Mouse (Mus musculus) hindbrain, embryonic 11.5 days (tissue): Measurements from ENCODE around the gene Spata7. TPM values are rescaled to one million over a fixed set of nuclear protein-coding genes. Genes with fewer than 3 reads are reported as not detected.

ENCODE experiments used
- ATAC-seq: fragments of 200-750 bp; cut with Nextera tagmentation; 2 replicates; pipeline ENCODE4 v1.8.0; 2017; ENCODE audit warnings: mild to moderate bottlenecking, moderate TSS enrichment, moderate library complexity; ENCODE audit not compliant: low FRiP score
- DNase-seq: peaks from one replicate; pipeline ENCODE4 v3.0.0-alpha.2; 2015; ENCODE audit warnings: low spot score
- H3K27ac ChIP-seq: fragments of 300-500 bp; sonication (generic); 2 replicates; pipeline ENCODE4 v1.5.1; 2014; ENCODE audit warnings: mild to moderate bottlenecking, low read depth, low read length
- H3K27me3 ChIP-seq: fragments of 300-500 bp; sonication (generic); 2 replicates; pipeline ENCODE4 v1.6.1; 2014; ENCODE audit warnings: mild to moderate bottlenecking, low read length, moderate library complexity, mixed read lengths; ENCODE audit not compliant: control insufficient read depth, insufficient read depth
- H3K36me3 ChIP-seq: fragments of 300-500 bp; sonication (generic); 2 replicates; pipeline ENCODE4 v1.6.1; 2014; ENCODE audit warnings: mild to moderate bottlenecking, low read length, moderate library complexity, mixed read lengths; ENCODE audit not compliant: control insufficient read depth, insufficient read depth
- H3K4me1 ChIP-seq: fragments of 300-500 bp; sonication (generic); replicated peaks from 2 replicates; pipeline ENCODE4 v1.6.1; 2014; ENCODE audit warnings: low read length, mixed read lengths; ENCODE audit not compliant: control insufficient read depth, insufficient read depth
- H3K4me2 ChIP-seq: fragments of 300-500 bp; sonication (generic); replicated peaks from 2 replicates; pipeline ENCODE4 v1.6.1; 2014; ENCODE audit warnings: mild to moderate bottlenecking, low read depth, low read length
- H3K4me3 ChIP-seq: fragments of 300-500 bp; sonication (generic); 2 replicates; pipeline ENCODE4 v1.5.1; 2014; ENCODE audit warnings: low read depth, low read length
- H3K9ac ChIP-seq: fragments of 300-500 bp; sonication (generic); 2 replicates; pipeline ENCODE4 v1.6.1; 2014; ENCODE audit warnings: low read depth, low read length
- H3K9me3 ChIP-seq: fragments of 300-500 bp; sonication (generic); 2 replicates; pipeline ENCODE4 v1.6.1; 2016; ENCODE audit warnings: low read length; ENCODE audit not compliant: control insufficient read depth
- WGBS: fragments of 180-500 bp; shearing (Covaris S2); extraction: QIAGEN DNeasy Blood & Tissue Kit; methylation state at CpG from one replicate; pipeline ENCODE4 v1.1.7; 2014; 5-methylcytosine and 5-hydroxymethylcytosine counted together
- polyA plus RNA-seq: library from polyadenylated mRNA; unstranded; fragments of >200 nt; fragmentation: Nextera tagmentation; extraction: Ambion mirVana; gene quantifications from 2 replicates; pipeline ENCODE4 v1.2.1, GENCODE M21; 2014

The Spata7 gene
- polyA plus RNA-seq, 1 experiment from 2014 or later: 27.8 TPM

GRCm38 (mm10) chr12:98679906-98680305 lies 51.9 kb downstream of the Spata7 start:
- DNase-seq (no peak), ATAC-seq (no peak)
- Histone ChIP-seq H3K4me1 (no peaks in the 10 kb centered on the region), H3K9me3 (no peaks in the 10 kb centered on the region), H3K36me3 (no peaks in the 10 kb centered on the region; the same call in 1 of the 2 replicates), H3K27ac (no peak overlapping the region), H3K4me3 (no peak overlapping the region), H3K4me2 (no peak overlapping the region), H3K27me3 (no peaks in the 10 kb centered on the region), H3K9ac (no peak overlapping the region)
- WGBS: 90% methylated on average over 15 of the region's 15 CpGs

DNA sequence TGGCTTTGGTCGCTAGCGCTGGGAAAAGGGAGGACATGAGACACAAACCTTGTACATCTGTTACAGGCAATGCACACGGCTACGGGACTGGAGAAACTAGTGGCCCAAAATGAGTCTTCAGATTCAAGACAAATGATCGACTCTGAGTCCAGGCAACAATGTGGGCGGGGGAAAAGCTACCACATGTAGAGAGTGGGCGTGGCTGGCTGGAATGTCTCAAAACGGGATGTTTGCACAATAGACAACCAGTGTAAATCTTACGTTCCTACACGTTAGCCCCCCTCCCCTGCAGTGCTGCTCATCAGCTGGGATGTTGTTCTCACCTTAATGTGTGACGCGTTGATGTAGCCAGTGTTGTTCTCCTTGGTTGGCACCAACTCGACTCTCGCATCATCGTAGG lies 54.2 kb downstream of the Spata7 start:
- WGBS: 83% methylated on average over 15 of the region's 15 CpGs
- Histone ChIP-seq H3K36me3 (no peaks in the 10 kb centered on the region; the same call in 1 of the 2 replicates), H3K27me3 (no peaks in the 10 kb centered on the region), H3K9me3 (no peaks in the 10 kb centered on the region), H3K9ac (no peak overlapping the region), H3K4me1 (no peaks in the 10 kb centered on the region), H3K4me2 (no peak overlapping the region), H3K27ac (no peak overlapping the region), H3K4me3 (no peak overlapping the region)
- DNase-seq (no peak), ATAC-seq (no peak)

DNA sequence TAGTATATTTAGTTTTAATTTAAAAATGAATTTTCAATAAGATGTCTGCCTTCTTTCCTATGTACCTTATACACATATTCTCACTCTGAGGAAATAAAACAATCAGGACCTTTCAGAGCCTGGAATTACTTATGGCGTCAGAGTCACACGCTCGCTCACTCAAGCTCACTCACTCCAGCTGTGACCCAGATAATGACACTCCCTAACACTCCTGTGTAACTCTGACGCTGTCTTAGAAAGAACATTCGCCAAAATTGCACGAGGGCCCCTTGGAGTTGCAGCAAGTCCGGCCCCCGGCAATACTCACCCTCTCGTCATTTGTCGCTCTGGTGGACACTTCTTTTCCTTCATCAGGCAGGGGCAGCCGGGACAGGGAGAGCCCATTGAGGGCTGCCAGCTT lies 55.2 kb downstream of the Spata7 start:
- no peak for DNase-seq
- H3K4me1 ChIP-seq: no peaks in the 10 kb centered on the region
- no peak overlapping the region for H3K4me3 ChIP-seq
- no peak overlapping the region for H3K4me2 ChIP-seq
- no peak overlapping the region for H3K9ac ChIP-seq
- ATAC-seq: no peak
- H3K27me3 ChIP-seq: no peaks in the 10 kb centered on the region
- no peak overlapping the region for H3K27ac ChIP-seq
- WGBS: 86% methylated on average over 11 of the region's 11 CpGs
- H3K36me3 ChIP-seq: no peaks in the 10 kb centered on the region; the same call in 1 of the 2 replicates
- no peaks in the 10 kb centered on the region for H3K9me3 ChIP-seq

DNA sequence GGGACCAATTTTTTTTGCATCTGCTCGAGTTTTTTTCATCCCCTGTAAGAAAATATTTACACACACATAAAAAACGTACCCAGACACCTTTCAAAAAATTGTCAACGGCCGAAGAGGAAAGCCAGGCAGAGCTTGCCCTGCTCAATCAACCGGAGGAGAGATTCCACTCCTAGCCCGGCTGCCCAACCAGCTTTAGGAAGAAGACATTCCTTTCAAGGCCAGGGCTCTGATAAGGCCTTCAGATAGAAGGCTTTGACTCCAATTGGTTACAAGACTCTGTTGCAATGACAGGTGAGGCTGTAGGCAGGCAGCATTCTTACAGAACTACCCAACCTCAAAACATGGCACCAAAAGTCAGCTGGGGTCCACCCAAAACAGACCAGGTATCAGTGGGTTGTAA lies 55.6 kb downstream of the Spata7 start:
- Histone ChIP-seq H3K4me3 (no peak overlapping the region), H3K4me1 (no peaks in the 10 kb centered on the region), H3K36me3 (no peaks in the 10 kb centered on the region; the same call in 1 of the 2 replicates), H3K9me3 (no peaks in the 10 kb centered on the region), H3K27me3 (no peaks in the 10 kb centered on the region), H3K27ac (no peak overlapping the region), H3K4me2 (no peak overlapping the region), H3K9ac (no peak overlapping the region)
- ATAC-seq: no peak
- 83% methylated on average over 6 of the region's 6 CpGs for WGBS
- DNase-seq: no peak

GRCm38 (mm10) chr12:98690230-98690629 lies 62.3 kb downstream of the Spata7 start:
- Histone ChIP-seq H3K9ac (no peak overlapping the region), H3K27ac (no peak overlapping the region), H3K27me3 (no peaks in the 10 kb centered on the region), H3K4me2 (no peak overlapping the region), H3K9me3 (no peaks in the 10 kb centered on the region), H3K4me3 (no peak overlapping the region), H3K4me1 (no peaks in the 10 kb centered on the region), H3K36me3 (no peaks in the 10 kb centered on the region)
- WGBS: 87% methylated on average over 8 of the region's 8 CpGs
- no peak for DNase-seq
- ATAC-seq: no peak

DNA sequence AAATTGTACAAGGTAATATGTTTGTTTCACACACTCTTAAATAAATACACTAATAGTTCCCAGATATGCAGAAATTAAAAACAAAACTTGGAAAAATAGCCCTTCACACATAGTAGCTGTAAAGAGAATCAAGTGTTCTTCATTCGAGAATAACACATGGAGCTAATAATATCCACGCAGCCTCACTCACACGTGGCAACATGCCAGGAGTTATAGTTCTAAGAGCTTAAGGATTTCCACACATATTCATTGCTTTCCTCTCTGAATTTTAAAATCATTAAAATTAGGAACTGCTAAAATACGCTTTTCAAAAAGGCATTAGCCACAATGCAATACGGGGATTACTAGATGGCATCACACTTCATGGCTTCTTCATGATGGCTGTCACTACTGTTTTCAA lies 69.2 kb downstream of the Spata7 start:
- ATAC-seq: no peak

DNA sequence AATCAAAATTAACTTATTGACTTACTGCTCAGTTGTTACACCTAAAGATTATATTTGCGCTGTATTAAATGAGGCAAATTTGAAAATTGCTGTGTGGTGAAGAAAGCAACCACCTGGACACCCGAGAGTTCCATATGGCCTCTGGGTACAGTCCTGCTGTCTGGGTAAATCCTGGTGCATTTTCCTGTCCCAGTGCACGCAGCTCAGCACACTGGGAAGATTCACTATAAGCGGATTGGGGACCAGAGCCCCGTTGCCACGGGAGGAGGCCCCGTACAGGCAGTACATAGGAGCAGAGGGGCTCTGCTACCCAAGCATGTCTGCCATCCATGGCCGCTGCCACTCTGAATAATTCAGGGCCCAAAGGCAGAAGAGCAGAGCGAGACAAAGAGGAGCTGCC lies 73.6 kb downstream of the Spata7 start:
- Histone ChIP-seq H3K36me3 (no peaks in the 10 kb centered on the region), H3K4me3 (no peak overlapping the region), H3K9ac (no peak overlapping the region), H3K4me2 (no peak overlapping the region), H3K27ac (no peak overlapping the region), H3K4me1 (no peaks in the 10 kb centered on the region), H3K27me3 (no peaks in the 10 kb centered on the region), H3K9me3 (no peaks in the 10 kb centered on the region)
- DNase-seq: no peak
- no peak for ATAC-seq
- 87% methylated on average over 9 of the region's 9 CpGs for WGBS

More for the DNA sequence above, 69.2 kb downstream of the Spata7 start:
- H3K4me2 ChIP-seq: no peak overlapping the region
- DNase-seq: no peak
- no peaks in the 10 kb centered on the region for H3K27me3 ChIP-seq
- WGBS: 92% methylated on average over 5 of the region's 5 CpGs
- H3K36me3 ChIP-seq: no peaks in the 10 kb centered on the region
- H3K9ac ChIP-seq: no peak overlapping the region
- no peak overlapping the region for H3K4me3 ChIP-seq
- H3K4me1 ChIP-seq: no peaks in the 10 kb centered on the region
- no peak overlapping the region for H3K27ac ChIP-seq
- H3K9me3 ChIP-seq: no peaks in the 10 kb centered on the region

GRCm38 (mm10) chr12:98703554-98703953 lies 75.6 kb downstream of the Spata7 start:
- H3K4me3 ChIP-seq: no peak overlapping the region

DNA sequence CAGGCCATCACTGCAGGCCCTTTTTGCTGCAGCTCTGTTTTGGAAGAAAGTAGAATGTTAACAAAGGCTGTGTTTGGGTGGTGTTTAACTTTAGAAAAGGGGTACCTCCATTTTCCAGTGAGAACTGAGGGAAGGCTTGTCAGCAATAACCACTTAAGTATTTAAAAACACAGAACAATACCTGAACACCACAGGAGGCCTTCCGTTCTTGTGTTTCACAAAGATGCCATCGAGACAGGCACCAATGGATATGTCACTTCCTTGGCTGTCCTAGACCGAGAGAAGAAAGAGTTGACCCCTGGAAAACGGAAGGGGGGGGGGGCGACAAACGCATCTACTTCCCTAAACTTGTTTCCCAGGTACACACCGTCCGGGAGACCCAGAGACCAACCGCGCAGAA lies 76.0 kb downstream of the Spata7 start:
- H3K4me3 ChIP-seq: no peak overlapping the region
- H3K9ac ChIP-seq: no peak overlapping the region
- H3K4me1 ChIP-seq: no peaks in the 10 kb centered on the region
- H3K4me2 ChIP-seq: no peak overlapping the region
- no peaks in the 10 kb centered on the region for H3K27me3 ChIP-seq
- no peak for DNase-seq
- WGBS: 80% methylated on average over 10 of the region's 10 CpGs
- no peaks in the 10 kb centered on the region for H3K9me3 ChIP-seq
- ATAC-seq: no peak
- H3K27ac ChIP-seq: no peak overlapping the region
- no peaks in the 10 kb centered on the region for H3K36me3 ChIP-seq

More at GRCm38 (mm10) chr12:98703554-98703953, 75.6 kb downstream of the Spata7 start:
- no peaks in the 10 kb centered on the region for H3K27me3 ChIP-seq
- WGBS: 86% methylated on average over 2 of the region's 2 CpGs
- H3K9me3 ChIP-seq: no peaks in the 10 kb centered on the region
- no peak overlapping the region for H3K27ac ChIP-seq
- H3K4me1 ChIP-seq: no peaks in the 10 kb centered on the region
- no peak for DNase-seq
- H3K36me3 ChIP-seq: no peaks in the 10 kb centered on the region
- H3K4me2 ChIP-seq: no peak overlapping the region
- no peak overlapping the region for H3K9ac ChIP-seq
- no peak for ATAC-seq
